Mouse (Mus musculus) forebrain, embryonic 16.5 days (tissue): ENCODE measurements around the gene Krtap31-2. TPM values are rescaled to one million over a fixed set of nuclear protein-coding genes. Genes with fewer than 3 reads are reported as not detected.

Experiments
- ATAC-seq: fragments of 200-750 bp; cut with Nextera tagmentation; 2 replicates; pipeline ENCODE4 v1.8.0; 2017; ENCODE audit warnings: mild to moderate bottlenecking, moderate library complexity
- H3K27ac ChIP-seq: fragments of 300-500 bp; sonication (generic); 2 replicates; pipeline ENCODE4 v1.5.1; 2014; ENCODE audit warnings: low read length, control low read depth
- H3K27me3 ChIP-seq: fragments of 300-500 bp; sonication (generic); replicated peaks from 2 replicates; pipeline ENCODE4 v1.6.1; 2014; ENCODE audit warnings: low read length; ENCODE audit not compliant: control insufficient read depth, insufficient read depth
- H3K36me3 ChIP-seq: fragments of 300-500 bp; sonication (generic); 2 replicates; pipeline ENCODE4 v1.6.1; 2014; ENCODE audit not compliant: control insufficient read depth, insufficient read depth
- H3K4me1 ChIP-seq: fragments of 300-500 bp; sonication (generic); replicated peaks from 2 replicates; pipeline ENCODE4 v1.6.1; 2014; ENCODE audit warnings: low read length; ENCODE audit not compliant: control insufficient read depth, insufficient read depth
- H3K4me2 ChIP-seq: fragments of 300-500 bp; sonication (generic); 2 replicates; pipeline ENCODE4 v1.6.1; 2014; ENCODE audit warnings: mild to moderate bottlenecking, low read length, control low read depth
- H3K4me3 ChIP-seq: fragments of 300-500 bp; sonication (generic); replicated peaks from 2 replicates; pipeline ENCODE4 v1.5.1; 2014; ENCODE audit warnings: mild to moderate bottlenecking, low read length, control low read depth
- H3K9ac ChIP-seq: fragments of 300-500 bp; sonication (generic); replicated peaks from 2 replicates; pipeline ENCODE4 v1.6.1; 2014; ENCODE audit warnings: low read depth, low read length, control low read depth
- H3K9me3 ChIP-seq: fragments of 300-500 bp; sonication (generic); 2 replicates; pipeline ENCODE4 v1.6.1; 2016; ENCODE audit warnings: low read length; ENCODE audit not compliant: control insufficient read depth
- WGBS: fragments of 180-500 bp; shearing (Covaris S2); extraction: QIAGEN DNeasy Blood & Tissue Kit; methylation state at CpG from one replicate; pipeline ENCODE4 v1.1.7; 2014; 5-methylcytosine and 5-hydroxymethylcytosine counted together
- polyA plus RNA-seq: library from polyadenylated mRNA; unstranded; fragments of >200 nt; fragmentation: Nextera tagmentation; extraction: Ambion mirVana; gene quantifications from 2 replicates; pipeline ENCODE4 v1.2.1, GENCODE M21; 2015

Gene Krtap31-2
- not detected in 2 replicates for polyA plus RNA-seq

DNA sequence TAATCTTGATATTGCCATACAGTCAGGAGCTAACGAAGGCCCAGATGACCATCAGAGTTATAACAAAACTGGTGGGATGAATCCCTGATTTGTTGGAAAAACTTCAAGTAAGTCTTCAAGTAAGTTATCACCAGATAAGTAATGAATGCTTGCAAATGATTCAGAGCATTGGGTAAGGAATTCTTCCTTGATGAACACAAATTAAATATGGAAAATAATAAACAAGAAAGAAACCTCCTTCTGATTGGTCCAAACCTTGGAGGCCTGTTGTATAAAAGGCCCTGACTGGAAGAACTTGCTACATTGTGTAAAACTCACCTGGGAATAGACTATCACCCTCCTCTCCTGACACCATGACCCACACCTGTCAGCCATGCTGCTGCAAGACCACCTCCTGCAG is at the start of gene Krtap31-2:
Gene Krtap31-2 (plus strand): TSS at position 301 of the 400 bp plus-strand sequence.
- no peaks in the 10 kb centered on the region for H3K36me3 ChIP-seq
- 92% methylated on average over 1 of the region's 1 CpGs for WGBS
- no peaks in the 10 kb centered on the region for H3K4me1 ChIP-seq
- H3K27ac ChIP-seq = no peak within 1 kb of the TSS
- no peak within 1 kb of the TSS for H3K9ac ChIP-seq
- ATAC-seq = no peak
- H3K9me3 ChIP-seq = no peaks in the 10 kb centered on the region
- H3K4me2 ChIP-seq = no peak within 1 kb of the TSS
- no peaks in the 10 kb centered on the region for H3K27me3 ChIP-seq
- H3K4me3 ChIP-seq = no peak within 1 kb of the TSS

DNA sequence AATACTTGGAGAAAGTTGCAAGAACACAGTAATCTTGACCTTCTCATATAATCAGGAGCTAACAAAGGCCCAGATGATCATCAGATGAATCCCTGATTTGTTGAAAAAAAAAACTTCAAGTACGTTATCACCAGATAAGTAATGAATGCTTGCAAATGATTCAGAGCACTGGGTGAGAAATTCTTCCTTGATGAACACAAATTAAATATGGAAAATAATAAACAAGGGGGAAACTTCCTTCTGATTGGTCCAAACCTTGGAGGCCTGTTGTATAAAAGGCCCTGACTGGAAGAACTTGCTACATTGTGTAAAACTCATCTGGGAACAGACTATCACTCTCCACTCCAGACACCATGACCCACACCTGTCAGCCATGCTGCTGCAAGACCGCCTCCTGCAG is 28.5 kb upstream of the Krtap31-2 start, which contains the start of gene Krtap31-1:
Gene Krtap31-1 (plus strand): TSS at position 301 of the 400 bp plus-strand sequence.
- Histone ChIP-seq H3K27me3 (no peaks in the 10 kb centered on the region), H3K27ac (no peak within 1 kb of the TSS), H3K9me3 (no peaks in the 10 kb centered on the region), H3K4me3 (no peak within 1 kb of the TSS), H3K4me1 (no peaks in the 10 kb centered on the region), H3K4me2 (no peak within 1 kb of the TSS), H3K36me3 (no peaks in the 10 kb centered on the region), H3K9ac (no peak within 1 kb of the TSS)
- no peak for ATAC-seq
- WGBS = 88% methylated on average over 2 of the region's 2 CpGs

DNA sequence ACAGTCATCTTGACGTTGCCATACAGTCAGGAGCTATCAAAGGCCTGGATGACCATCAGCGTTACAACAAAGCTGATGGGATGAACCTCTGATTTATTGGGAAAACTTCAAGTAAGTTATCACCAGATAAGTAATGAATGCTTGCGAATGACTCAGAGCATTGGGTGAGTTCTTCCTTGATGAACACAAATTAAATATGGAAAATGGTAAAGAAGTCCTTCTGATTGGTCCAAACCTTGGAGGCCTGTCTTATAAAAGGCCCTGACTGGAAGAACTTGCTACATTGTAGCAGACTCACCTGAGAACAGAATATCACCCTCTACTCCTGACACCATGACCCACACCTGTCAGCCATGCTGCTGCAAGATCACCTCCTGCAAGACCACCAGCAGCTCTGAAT is 21.6 kb upstream of the Krtap31-2 start, which contains the start of gene Gm11565:
Gene Gm11565 (plus strand): TSS at position 301 of the 400 bp plus-strand sequence.
- Histone ChIP-seq H3K9ac (no peak within 1 kb of the TSS), H3K4me1 (no peaks in the 10 kb centered on the region), H3K27ac (no peak within 1 kb of the TSS), H3K36me3 (no peaks in the 10 kb centered on the region), H3K27me3 (no peaks in the 10 kb centered on the region), H3K4me2 (no peak within 1 kb of the TSS), H3K4me3 (no peak within 1 kb of the TSS), H3K9me3 (no peaks in the 10 kb centered on the region)
- ATAC-seq = no peak
- 91% methylated on average over 3 of the region's 3 CpGs for WGBS

DNA sequence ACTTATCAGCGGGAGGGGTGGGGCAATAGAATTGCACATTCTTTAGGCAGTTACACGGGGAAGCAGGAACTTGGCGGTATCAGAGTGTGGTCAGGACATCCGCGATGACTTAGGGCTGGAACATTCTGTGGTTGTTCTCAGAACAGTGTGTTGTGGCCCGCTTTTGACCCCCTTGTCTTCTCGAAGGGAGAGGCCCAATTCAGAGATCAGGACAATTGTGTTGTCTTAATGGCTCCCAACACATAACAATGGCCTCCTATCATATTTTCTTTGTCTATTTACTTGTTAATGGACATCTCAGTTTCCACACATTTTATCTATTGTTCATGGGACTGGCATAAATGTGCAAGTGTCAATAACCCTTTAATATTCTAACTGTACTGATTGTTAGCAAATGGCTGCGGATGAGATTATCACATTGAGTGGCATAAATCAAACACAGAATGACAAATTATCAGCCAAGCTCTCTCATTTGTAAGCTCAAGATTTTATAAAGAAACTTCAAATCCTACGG is 1.7 kb downstream of the Krtap31-2 start:
- no peak overlapping the region for H3K27ac ChIP-seq
- H3K4me2 ChIP-seq = no peak overlapping the region
- no peaks in the 10 kb centered on the region for H3K27me3 ChIP-seq
- 84% methylated on average over 9 of the region's 9 CpGs for WGBS
- no peaks in the 10 kb centered on the region for H3K9me3 ChIP-seq
- no peak overlapping the region for H3K9ac ChIP-seq
- H3K36me3 ChIP-seq = no peaks in the 10 kb centered on the region
- H3K4me3 ChIP-seq = no peak overlapping the region
- no peak for ATAC-seq
- no peaks in the 10 kb centered on the region for H3K4me1 ChIP-seq

DNA sequence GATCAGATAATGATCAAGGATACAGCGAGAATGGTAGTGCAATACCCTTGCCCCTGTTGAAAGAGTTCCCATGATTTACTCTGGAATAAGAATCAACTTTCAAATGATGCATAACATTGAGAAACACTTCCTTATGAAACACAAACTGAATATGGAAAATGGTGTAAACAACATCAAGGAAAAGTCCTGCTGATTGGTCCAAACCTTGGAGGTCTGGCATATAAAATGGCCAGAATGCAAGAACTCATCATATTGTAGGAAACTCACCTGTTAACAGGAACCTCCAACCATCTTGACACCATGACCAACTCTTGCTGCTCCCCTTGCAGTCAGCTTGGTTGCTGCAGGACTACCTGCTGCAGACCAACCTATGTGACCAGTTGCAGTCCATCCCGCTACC is 12.1 kb downstream of the Krtap31-2 start, which contains the start of gene Krtap9-5:
Gene Krtap9-5 (plus strand): TSS at position 301 of the 400 bp plus-strand sequence.
- no peak for ATAC-seq
- H3K27ac ChIP-seq = no peak within 1 kb of the TSS
- no peaks in the 10 kb centered on the region for H3K36me3 ChIP-seq
- no peaks in the 10 kb centered on the region for H3K9me3 ChIP-seq
- H3K4me1 ChIP-seq = no peaks in the 10 kb centered on the region
- H3K9ac ChIP-seq = no peak within 1 kb of the TSS
- no peaks in the 10 kb centered on the region for H3K27me3 ChIP-seq
- H3K4me3 ChIP-seq = no peak within 1 kb of the TSS
- 89% methylated on average over 2 of the region's 2 CpGs for WGBS
- H3K4me2 ChIP-seq = no peak within 1 kb of the TSS

DNA sequence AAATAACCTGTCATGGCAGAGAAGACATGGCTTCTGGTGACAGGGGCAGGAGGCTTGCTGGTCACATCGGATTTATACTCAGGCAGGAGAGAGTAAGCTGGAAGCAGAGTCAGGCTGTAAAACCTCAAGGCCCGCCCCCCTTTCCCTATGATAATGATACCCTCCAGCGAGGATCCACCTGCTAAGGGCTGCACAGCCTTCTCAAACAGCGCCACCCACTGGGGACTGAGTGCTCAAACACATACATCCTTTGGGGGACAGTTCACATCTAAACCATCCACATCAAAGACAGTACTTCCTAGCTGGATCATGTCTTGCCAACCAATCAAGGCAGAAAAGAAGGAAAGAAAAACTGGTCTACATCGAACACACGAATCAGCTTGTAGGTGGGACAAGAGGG is 28.1 kb downstream of the Krtap31-2 start:
- Histone ChIP-seq H3K4me3 (no peak overlapping the region), H3K4me1 (no peaks in the 10 kb centered on the region), H3K4me2 (no peak overlapping the region), H3K9me3 (no peaks in the 10 kb centered on the region), H3K9ac (no peak overlapping the region), H3K36me3 (no peaks in the 10 kb centered on the region), H3K27ac (no peak overlapping the region), H3K27me3 (no peaks in the 10 kb centered on the region)
- ATAC-seq = no peak
- WGBS = 48% methylated on average over 6 of the region's 6 CpGs

DNA sequence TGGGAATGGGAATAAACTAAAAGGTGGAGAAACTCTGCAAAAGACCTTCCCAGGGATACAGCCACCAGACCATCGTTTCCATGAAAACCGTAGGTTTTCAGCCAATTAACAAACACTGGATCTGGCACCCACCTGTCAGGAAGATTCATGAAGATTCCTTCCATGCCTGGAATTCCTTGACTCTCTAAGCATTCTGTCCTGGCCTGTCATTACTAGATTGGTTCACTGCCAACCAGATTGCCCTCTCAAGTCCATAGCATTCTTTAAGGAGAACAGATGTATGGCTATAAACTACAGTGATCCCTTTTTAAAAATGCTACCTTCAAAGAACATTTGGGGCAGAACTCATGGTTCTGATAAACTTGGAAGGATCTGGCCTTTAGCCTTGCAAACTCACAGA is 29.9 kb downstream of the Krtap31-2 start:
- Histone ChIP-seq H3K36me3 (no peaks in the 10 kb centered on the region), H3K9me3 (no peaks in the 10 kb centered on the region), H3K27ac (no peak overlapping the region), H3K27me3 (no peaks in the 10 kb centered on the region), H3K4me3 (no peak overlapping the region), H3K4me2 (no peak overlapping the region), H3K9ac (no peak overlapping the region), H3K4me1 (no peaks in the 10 kb centered on the region)
- WGBS = 87% methylated on average over 2 of the region's 2 CpGs
- no peak for ATAC-seq

DNA sequence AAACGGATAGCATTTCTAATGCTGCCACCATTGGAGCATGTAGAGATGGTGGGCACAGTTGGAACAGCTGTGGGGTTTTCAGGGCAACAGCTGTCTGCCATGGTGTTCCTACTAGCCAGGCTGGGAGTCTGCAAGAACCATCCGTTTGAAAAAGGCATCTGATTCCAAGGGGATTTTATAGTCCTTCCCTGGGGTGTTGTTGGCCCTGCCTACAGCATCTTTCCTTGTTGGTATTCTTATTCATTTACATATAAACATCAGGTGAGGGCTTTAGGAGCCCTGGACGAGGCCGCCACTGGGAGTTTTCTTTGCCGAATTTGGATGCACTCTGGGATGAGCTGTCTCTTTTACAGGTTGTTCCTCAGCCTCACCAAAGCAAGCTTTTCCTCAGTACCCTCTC is 42.9 kb downstream of the Krtap31-2 start, which contains the start of gene Krtap29-1:
Gene Krtap29-1 (minus strand): TSS at position 101 of the 400 bp plus-strand sequence.
- Histone ChIP-seq H3K4me1 (no peaks in the 10 kb centered on the region), H3K9me3 (no peaks in the 10 kb centered on the region), H3K27ac (no peak within 1 kb of the TSS), H3K4me3 (no peak within 1 kb of the TSS), H3K36me3 (no peaks in the 10 kb centered on the region), H3K27me3 (no peaks in the 10 kb centered on the region), H3K4me2 (no peak within 1 kb of the TSS), H3K9ac (no peak within 1 kb of the TSS)
- ATAC-seq = no peak
- 73% methylated on average over 5 of the region's 5 CpGs for WGBS

DNA sequence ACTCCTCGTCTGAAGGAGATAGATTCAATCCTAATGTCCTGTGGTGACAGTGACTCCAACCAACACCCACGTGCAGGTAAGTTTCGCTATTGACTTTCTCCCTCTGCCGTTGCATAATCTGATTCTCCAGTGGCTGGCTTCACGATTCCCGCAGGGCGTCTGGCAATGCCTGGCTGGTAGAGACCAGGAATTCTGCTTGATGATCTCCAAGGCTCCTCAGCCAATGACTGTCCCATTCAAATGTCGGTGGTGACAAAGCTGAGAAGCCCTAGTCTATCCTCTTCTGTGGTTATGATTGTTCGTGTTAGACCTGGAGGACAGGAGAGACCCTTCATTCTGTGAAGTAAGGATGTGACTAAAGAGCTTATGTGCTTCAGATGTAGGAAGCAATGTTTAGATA is 46.6 kb downstream of the Krtap31-2 start:
- Histone ChIP-seq H3K4me3 (no peak overlapping the region), H3K27me3 (no peaks in the 10 kb centered on the region), H3K27ac (no peak overlapping the region), H3K9ac (no peak overlapping the region), H3K36me3 (no peaks in the 10 kb centered on the region), H3K4me2 (no peak overlapping the region), H3K4me1 (no peaks in the 10 kb centered on the region), H3K9me3 (no peaks in the 10 kb centered on the region)
- ATAC-seq = no peak
- WGBS = 90% methylated on average over 9 of the region's 9 CpGs

DNA sequence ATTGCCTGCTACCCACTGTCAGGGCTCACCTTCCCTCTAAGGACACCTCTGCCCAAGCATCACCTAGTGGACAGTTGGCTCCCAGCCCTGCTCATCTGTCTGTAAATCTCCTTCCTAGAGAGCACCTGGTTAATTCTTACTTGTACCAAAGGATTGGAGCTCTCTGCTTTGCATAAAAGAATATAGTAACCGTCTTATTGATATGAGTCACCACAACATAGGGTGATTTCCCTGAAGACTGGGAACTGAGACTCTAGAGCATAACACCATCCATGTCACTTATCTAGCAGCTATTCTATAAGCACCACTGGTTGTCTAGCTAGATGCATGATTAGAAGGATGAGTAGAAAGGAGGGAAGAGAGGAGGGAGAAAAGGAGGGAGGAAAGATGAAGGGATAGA is 47.4 kb downstream of the Krtap31-2 start:
- H3K4me2 ChIP-seq = no peak overlapping the region
- no peak overlapping the region for H3K4me3 ChIP-seq
- no peak overlapping the region for H3K27ac ChIP-seq
- no peaks in the 10 kb centered on the region for H3K9me3 ChIP-seq
- H3K4me1 ChIP-seq = no peaks in the 10 kb centered on the region
- H3K36me3 ChIP-seq = no peaks in the 10 kb centered on the region
- no peak for ATAC-seq
- H3K27me3 ChIP-seq = no peaks in the 10 kb centered on the region
- no peak overlapping the region for H3K9ac ChIP-seq
- 97% methylated on average over 1 of the region's 1 CpGs for WGBS
